Mouse (Mus musculus): Measurements from ENCODE around the gene Gpr62. TPM values are rescaled to one million over a fixed set of nuclear protein-coding genes. Genes with fewer than 3 reads are reported as not detected.

Gene Gpr62
- not detected for polyA plus RNA-seq (2014; fragmentation: Illumina TruSeq; extraction: RNeasy Lipid Tissue Mini Kit (QIAGEN cat#74804); ENCODE audit: low read depth, low replicate concordance)

DNA sequence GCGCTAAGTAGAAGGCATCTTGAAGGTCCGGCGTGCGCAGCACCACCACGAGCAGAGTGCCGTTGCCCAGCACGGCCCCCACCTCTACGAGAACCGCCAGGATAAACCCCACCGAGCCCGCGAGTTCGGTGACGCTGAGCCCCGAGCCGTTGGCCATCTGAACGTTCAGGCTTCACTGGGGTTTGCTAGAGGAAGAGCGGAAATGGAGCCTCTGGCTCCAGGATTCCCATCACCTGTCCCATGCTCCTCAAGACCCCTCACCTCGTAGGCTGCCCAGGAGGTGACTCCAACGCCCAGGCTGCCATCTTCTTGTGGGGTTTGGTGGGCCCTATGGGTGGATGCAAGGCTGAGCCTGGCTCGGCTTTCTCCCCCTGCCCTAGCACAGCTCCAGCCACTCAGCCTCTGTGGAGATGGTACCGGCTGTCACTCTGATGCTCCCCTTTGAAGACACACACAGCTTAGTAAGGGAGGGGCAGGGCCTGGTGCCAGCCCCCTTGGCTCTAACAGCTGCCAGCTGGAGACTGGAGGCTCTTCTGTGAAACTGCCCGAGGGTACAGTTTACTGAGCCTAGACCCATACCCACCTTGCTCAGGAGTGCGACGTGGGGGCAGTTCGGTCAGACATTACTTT lies at the start of gene Gpr62:
Gpr62 (minus strand) TSS at position 368 of the 630 bp plus-strand sequence.

DNA sequence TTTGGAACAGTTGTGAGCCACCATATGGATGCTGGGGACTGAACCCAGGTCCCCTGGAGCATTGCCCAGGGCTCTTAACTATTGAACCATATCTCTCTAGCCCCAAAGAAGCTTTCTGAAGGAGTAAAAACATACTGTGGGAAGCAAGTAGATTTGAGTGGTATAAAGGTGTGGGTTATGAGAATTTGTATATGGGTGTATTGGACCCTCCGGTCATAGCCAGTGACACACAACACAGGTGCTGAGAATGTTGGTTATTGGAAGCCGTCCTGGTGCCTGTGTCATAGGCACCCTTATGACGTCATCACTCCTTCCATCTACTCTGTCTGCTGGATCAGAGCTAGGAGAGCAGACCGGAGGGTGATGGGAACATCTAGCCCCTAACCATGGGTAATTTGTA lies 48.5 kb upstream of the Gpr62 start, which contains the start of gene Iqcf5:
Iqcf5 (plus strand) TSS at position 301 of the 400 bp plus-strand sequence.

GRCm38 (mm10) chr9:106499667-106500066 lies 33.9 kb upstream of the Gpr62 start, which contains the start of gene Iqcf1:
TSS of gene Iqcf1 (plus strand) at chr9:106499967.

DNA sequence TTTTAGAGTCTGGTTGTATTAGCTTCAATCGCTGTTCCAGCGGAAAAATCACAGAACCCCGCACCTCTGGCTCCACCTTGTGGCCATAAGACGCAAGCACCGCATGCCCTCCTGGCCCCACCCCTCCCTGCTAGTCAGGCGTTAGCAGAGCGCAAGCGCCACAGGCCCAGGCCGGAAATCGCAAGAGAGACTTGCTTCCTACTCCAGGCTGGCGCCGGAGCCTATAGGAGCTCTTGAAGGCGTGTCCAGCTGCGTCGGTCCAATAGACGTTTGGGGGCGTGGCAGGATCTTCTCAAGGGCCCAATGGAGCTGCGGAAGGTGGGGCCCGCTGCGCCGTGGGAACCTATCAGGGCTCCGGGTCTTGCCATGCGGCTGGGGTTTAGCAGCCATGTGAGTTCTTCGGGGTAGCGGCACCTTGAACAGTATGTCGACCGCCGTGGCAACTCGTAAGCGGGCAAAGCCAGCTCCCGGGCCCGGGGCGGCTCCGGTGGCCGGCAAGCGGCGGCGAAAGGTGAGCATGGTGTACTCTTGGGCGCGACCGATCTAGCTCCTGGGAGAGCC lies 11.3 kb upstream of the Gpr62 start, which contains the start of gene Parp3:
Parp3 (minus strand) TSS at position 26 of the 561 bp plus-strand sequence.

DNA sequence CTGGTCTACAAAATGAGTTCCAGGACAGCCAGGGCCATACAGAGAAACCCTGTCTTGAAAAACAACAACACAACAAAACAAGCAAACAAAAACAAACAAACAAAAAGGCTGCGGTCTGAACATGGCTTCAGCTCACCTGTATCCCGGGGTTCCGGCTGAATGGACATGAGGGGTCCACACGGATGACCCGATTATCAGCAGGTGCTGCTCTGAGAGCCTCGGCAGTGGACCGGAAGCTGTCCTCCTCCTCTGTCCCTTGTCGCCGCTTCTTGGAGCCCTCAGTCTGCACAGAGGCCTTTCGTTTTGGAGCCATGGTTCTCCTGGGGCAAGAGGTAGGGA lies 9.9 kb upstream of the Gpr62 start, which contains the start of gene Rrp9:
Rrp9 (plus strand) TSS at position 301 of the 339 bp plus-strand sequence.

GRCm38 (mm10) chr9:106453271-106454070 lies 12.3 kb downstream of the Gpr62 start, which contains the start of gene Pcbp4:
TSS of gene Pcbp4 (plus strand) at chr9:106453291.

GRCm38 (mm10) chr9:106447348-106447747 lies 18.4 kb downstream of the Gpr62 start, which contains the start of the genes Abhd14b and Abhd14a:
TSS of gene Abhd14b (plus strand) at chr9:106447459.
TSS of gene Abhd14a (minus strand) at chr9:106447678.

DNA sequence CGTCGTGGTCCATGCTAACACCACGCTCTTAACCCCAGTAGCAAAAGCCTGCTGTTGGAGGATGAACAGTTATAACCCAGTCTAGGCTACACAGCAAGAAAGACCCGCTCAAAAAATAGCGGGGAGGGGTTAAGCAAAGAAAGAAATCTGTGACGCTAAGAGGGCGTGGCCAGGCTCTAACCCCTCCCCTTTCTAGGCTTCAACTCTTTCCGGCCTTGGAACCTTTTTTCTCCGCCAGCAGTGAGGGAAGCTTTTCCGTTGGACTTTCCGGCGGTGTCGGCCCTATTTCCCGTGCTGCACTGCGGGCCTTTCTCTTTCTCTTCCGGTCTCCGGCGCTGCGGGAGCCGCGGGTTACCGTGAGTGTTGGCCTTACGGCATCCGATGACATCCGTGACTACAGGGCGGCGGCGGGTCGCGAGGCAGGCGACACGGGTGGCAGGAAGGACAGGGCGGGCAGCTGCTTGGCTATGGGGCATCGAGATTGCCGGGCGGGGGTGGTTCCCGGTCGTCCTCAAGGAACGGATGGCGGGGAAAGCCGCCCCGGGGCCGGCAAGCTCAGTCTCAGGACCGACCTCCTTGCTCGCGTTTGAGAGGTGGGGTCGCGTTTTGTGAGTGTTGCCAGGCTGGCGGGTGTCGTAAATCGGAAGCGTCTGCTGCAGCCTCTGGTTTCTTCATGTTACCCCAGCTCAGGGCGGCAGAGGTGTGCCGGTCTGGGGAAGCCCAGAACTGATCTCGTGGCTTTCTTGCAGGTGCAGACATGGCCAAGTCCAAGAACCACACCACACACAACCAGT lies 36.3 kb downstream of the Gpr62 start, which contains the start of gene Rpl29:
Rpl29 (plus strand) TSS at position 234 of the 794 bp plus-strand sequence.

Other genes with a start within 250 kb of the Gpr62 start
- gene Tlr9, start 243.3 kb downstream of the Gpr62 start, polyA plus RNA-seq (2014; fragmentation: Illumina TruSeq; extraction: RNeasy Lipid Tissue Mini Kit (QIAGEN cat#74804); ENCODE audit: low read depth, low replicate concordance), result not detected
- 41.9 TPM for gene Alas1, start 217.3 kb downstream of the Gpr62 start, polyA plus RNA-seq (2014; fragmentation: Illumina TruSeq; extraction: RNeasy Lipid Tissue Mini Kit (QIAGEN cat#74804); ENCODE audit: low read depth, low replicate concordance)
- 2.1 TPM for gene Poc1a, start 184.9 kb downstream of the Gpr62 start, polyA plus RNA-seq (2014; fragmentation: Illumina TruSeq; extraction: RNeasy Lipid Tissue Mini Kit (QIAGEN cat#74804); ENCODE audit: low read depth, low replicate concordance)
- 15.3 TPM for gene Dusp7, start 97.3 kb downstream of the Gpr62 start, polyA plus RNA-seq (2014; fragmentation: Illumina TruSeq; extraction: RNeasy Lipid Tissue Mini Kit (QIAGEN cat#74804); ENCODE audit: low read depth, low replicate concordance)
- gene Rpl29, start 36.5 kb downstream of the Gpr62 start, polyA plus RNA-seq (2014; fragmentation: Illumina TruSeq; extraction: RNeasy Lipid Tissue Mini Kit (QIAGEN cat#74804); ENCODE audit: low read depth, low replicate concordance), result 46.6 TPM
- gene Acy1, start 27.6 kb downstream of the Gpr62 start, polyA plus RNA-seq (2014; fragmentation: Illumina TruSeq; extraction: RNeasy Lipid Tissue Mini Kit (QIAGEN cat#74804); ENCODE audit: low read depth, low replicate concordance), result 2.6 TPM
- gene Abhd14b, start 18.5 kb downstream of the Gpr62 start, polyA plus RNA-seq (2014; fragmentation: Illumina TruSeq; extraction: RNeasy Lipid Tissue Mini Kit (QIAGEN cat#74804); ENCODE audit: low read depth, low replicate concordance), result 22.5 TPM
- gene Abhd14a, start 18.3 kb downstream of the Gpr62 start, polyA plus RNA-seq (2014; fragmentation: Illumina TruSeq; extraction: RNeasy Lipid Tissue Mini Kit (QIAGEN cat#74804); ENCODE audit: low read depth, low replicate concordance), result 2.9 TPM
- gene Pcbp4, start 12.6 kb downstream of the Gpr62 start, polyA plus RNA-seq (2014; fragmentation: Illumina TruSeq; extraction: RNeasy Lipid Tissue Mini Kit (QIAGEN cat#74804); ENCODE audit: low read depth, low replicate concordance), result 1.1 TPM
- gene Rrp9, start 10.0 kb upstream of the Gpr62 start, polyA plus RNA-seq (2014; fragmentation: Illumina TruSeq; extraction: RNeasy Lipid Tissue Mini Kit (QIAGEN cat#74804); ENCODE audit: low read depth, low replicate concordance), result not detected
- 11.2 TPM for gene Parp3, start 11.0 kb upstream of the Gpr62 start, polyA plus RNA-seq (2014; fragmentation: Illumina TruSeq; extraction: RNeasy Lipid Tissue Mini Kit (QIAGEN cat#74804); ENCODE audit: low read depth, low replicate concordance)
- not detected for gene Iqcf1, start 34.0 kb upstream of the Gpr62 start, polyA plus RNA-seq (2014; fragmentation: Illumina TruSeq; extraction: RNeasy Lipid Tissue Mini Kit (QIAGEN cat#74804); ENCODE audit: low read depth, low replicate concordance)
- gene Iqcf5, start 48.6 kb upstream of the Gpr62 start, polyA plus RNA-seq (2014; fragmentation: Illumina TruSeq; extraction: RNeasy Lipid Tissue Mini Kit (QIAGEN cat#74804); ENCODE audit: low read depth, low replicate concordance), result not detected
- not detected for gene Iqcf3, start 95.7 kb upstream of the Gpr62 start, polyA plus RNA-seq (2014; fragmentation: Illumina TruSeq; extraction: RNeasy Lipid Tissue Mini Kit (QIAGEN cat#74804); ENCODE audit: low read depth, low replicate concordance)
- not detected for gene Iqcf4, start 105.1 kb upstream of the Gpr62 start, polyA plus RNA-seq (2014; fragmentation: Illumina TruSeq; extraction: RNeasy Lipid Tissue Mini Kit (QIAGEN cat#74804); ENCODE audit: low read depth, low replicate concordance)
- gene Iqcf6, start 160.6 kb upstream of the Gpr62 start, polyA plus RNA-seq (2014; fragmentation: Illumina TruSeq; extraction: RNeasy Lipid Tissue Mini Kit (QIAGEN cat#74804); ENCODE audit: low read depth, low replicate concordance), result not detected
- not detected for gene Grm2, start 190.1 kb upstream of the Gpr62 start, polyA plus RNA-seq (2014; fragmentation: Illumina TruSeq; extraction: RNeasy Lipid Tissue Mini Kit (QIAGEN cat#74804); ENCODE audit: low read depth, low replicate concordance)
- 2.6 TPM for gene Tex264, start 220.0 kb upstream of the Gpr62 start, polyA plus RNA-seq (2014; fragmentation: Illumina TruSeq; extraction: RNeasy Lipid Tissue Mini Kit (QIAGEN cat#74804); ENCODE audit: low read depth, low replicate concordance)